Mouse (Mus musculus) megakaryocyte, embryonic 14.5 days (primary cell): ENCODE data around the gene Crygn.

Source experiments
- FLI1 ChIP-seq: IDR thresholded peaks from 2 replicates; pipeline ENCODE4 v1.6.1; 2012; ENCODE audit warnings: low read length, inconsistent platforms, mixed read lengths
- GATA1 ChIP-seq: IDR thresholded peaks from 3 replicates; pipeline ENCODE4 v1.6.1; 2012; ENCODE audit warnings: mixed read lengths, low read length, inconsistent platforms, borderline replicate concordance

GRCm38 (mm10) chr5:24804661-24805060 lies 46.9 kb upstream of the Crygn start:
- TF ChIP-seq GATA1 (no peak), FLI1 (no peak)
